Mouse (Mus musculus) midbrain, postnatal 0 days (tissue): ENCODE results near the gene Tns2. TPM values are rescaled to one million over a fixed set of nuclear protein-coding genes. Genes with fewer than 3 reads are reported as not detected.

Source experiments
- ATAC-seq: fragments of 200-750 bp; cut with Nextera tagmentation; 2 replicates; pipeline ENCODE4 v1.8.0; 2017; ENCODE audit warnings: moderate number of reproducible peaks, mild to moderate bottlenecking, moderate TSS enrichment, moderate library complexity; ENCODE audit not compliant: low FRiP score
- DNase-seq: peaks from one replicate; pipeline ENCODE4 v3.0.0-alpha.2; 2015; ENCODE audit warnings: low spot score
- H3K27ac ChIP-seq: fragments of 300-500 bp; sonication (generic); 2 replicates; pipeline ENCODE4 v1.5.1; 2014; ENCODE audit warnings: low read depth, mild to moderate bottlenecking, low read length, mixed read lengths
- H3K27me3 ChIP-seq: fragments of 300-500 bp; sonication (generic); 2 replicates; pipeline ENCODE4 v1.6.1; 2014; ENCODE audit warnings: low read length, control low read depth, mixed read lengths; ENCODE audit not compliant: insufficient read depth
- H3K36me3 ChIP-seq: fragments of 300-500 bp; sonication (generic); 2 replicates; pipeline ENCODE4 v1.6.1; 2014; ENCODE audit warnings: low read length, control low read depth, mixed read lengths; ENCODE audit not compliant: insufficient read depth
- H3K4me1 ChIP-seq: fragments of 300-500 bp; sonication (generic); 2 replicates; pipeline ENCODE4 v1.6.1; 2014; ENCODE audit warnings: mild to moderate bottlenecking, control low read depth, antibody characterized with exemption, low read length, mixed read lengths; ENCODE audit not compliant: insufficient read depth
- H3K4me2 ChIP-seq: fragments of 300-500 bp; sonication (generic); 2 replicates; pipeline ENCODE4 v1.6.1; 2014; ENCODE audit warnings: low read depth, mild to moderate bottlenecking, low read length, mixed read lengths; ENCODE audit not compliant: poor library complexity, severe bottlenecking
- H3K4me3 ChIP-seq: fragments of 300-500 bp; sonication (generic); 2 replicates; pipeline ENCODE4 v1.5.1; 2014; ENCODE audit warnings: low read depth, mild to moderate bottlenecking, low read length, moderate library complexity
- H3K9ac ChIP-seq: fragments of 300-500 bp; sonication (generic); replicated peaks from 2 replicates; pipeline ENCODE4 v1.6.1; 2014; ENCODE audit warnings: mild to moderate bottlenecking, low read length, moderate library complexity, mixed read lengths; ENCODE audit not compliant: poor library complexity, severe bottlenecking
- H3K9me3 ChIP-seq: fragments of 300-500 bp; sonication (generic); 2 replicates; pipeline ENCODE4 v1.6.1; 2016; ENCODE audit warnings: low read length, control low read depth
- CTCF ChIP-seq: IDR thresholded peaks from 2 replicates; pipeline ENCODE4 v1.5.1; 2016; ENCODE audit warnings: antibody characterized with exemption, mild to moderate bottlenecking
- WGBS: fragments of 180-500 bp; shearing (Covaris S2); extraction: QIAGEN DNeasy Blood & Tissue Kit; methylation state at CpG from one replicate; pipeline ENCODE4 v1.1.7; 2014; 5-methylcytosine and 5-hydroxymethylcytosine counted together
- polyA plus RNA-seq: library from polyadenylated mRNA; unstranded; fragments of >200 nt; fragmentation: Nextera tagmentation; extraction: Ambion mirVana; gene quantifications from 2 replicates; pipeline ENCODE4 v1.2.1, GENCODE M21; 2015
- total RNA-seq: library from RNA; depleted of rRNA; stranded (reverse); fragments of >200 nt; gene quantifications from 2 replicates; pipeline ENCODE4 v1.2.3, GENCODE M21; 2014

Gene Tns2
- total and polyA plus RNA-seq, 2 experiments from 2014 or later, result 5.1 to 18.1 TPM

GRCm38 (mm10) chr15:102110271-102110670 is 10.1 kb downstream of the Tns2 start:
- no peak for ATAC-seq
- H3K4me2 ChIP-seq, result no peak overlapping the region
- H3K27me3 ChIP-seq, result no peaks in the 10 kb centered on the region
- DNase-seq, result no peak
- 94% methylated on average over 7 of the region's 7 CpGs for WGBS
- TF ChIP-seq CTCF, result no peak
- no peak overlapping the region for H3K9ac ChIP-seq
- H3K27ac ChIP-seq, result no peak overlapping the region
- H3K9me3 ChIP-seq, result no peaks in the 10 kb centered on the region
- H3K4me3 ChIP-seq, result no peak overlapping the region
- H3K4me1 ChIP-seq, result no peaks in the 10 kb centered on the region; the same call in 1 of the 2 replicates
- H3K36me3 ChIP-seq, result no peaks in the 10 kb centered on the region

GRCm38 (mm10) chr15:102110701-102111494 is 10.7 kb downstream of the Tns2 start:
- Histone ChIP-seq H3K9ac (no peak overlapping the region), H3K9me3 (no peaks in the 10 kb centered on the region), H3K27me3 (no peaks in the 10 kb centered on the region), H3K36me3 (peaks cover 2% of the 10 kb centered on the region; the same call in 1 of the 2 replicates), H3K4me1 (no peaks in the 10 kb centered on the region; the same call in 1 of the 2 replicates), H3K4me2 (no peak overlapping the region), H3K27ac (no peak overlapping the region), H3K4me3 (no peak overlapping the region)
- TF ChIP-seq CTCF, result no peak
- DNase-seq (no peak), ATAC-seq (0 out of 2 replicates have a peak, but pooled peaks have one; percentile 11)
- 75% methylated on average over 29 of the region's 29 CpGs for WGBS

- no peak for ATAC-seq
- no peak for TF ChIP-seq CTCF
- no peak overlapping the region for H3K27ac ChIP-seq
- no peaks in the 10 kb centered on the region for H3K27me3 ChIP-seq
- 81% methylated on average over 11 of the region's 11 CpGs for WGBS
- H3K36me3 ChIP-seq, result peaks cover 3% of the 10 kb centered on the region; the same call in 1 of the 2 replicates
- no peak overlapping the region for H3K4me3 ChIP-seq
- H3K4me1 ChIP-seq, result no peaks in the 10 kb centered on the region; the same call in 1 of the 2 replicates
- DNase-seq, result no peak
- no peak overlapping the region for H3K9ac ChIP-seq
- H3K9me3 ChIP-seq, result no peaks in the 10 kb centered on the region
- H3K4me2 ChIP-seq, result no peak overlapping the region
Measured at GRCm38 (mm10) chr15:102111495-102111829, 11.2 kb downstream of the Tns2 start.

GRCm38 (mm10) chr15:102112181-102112580 is 12.0 kb downstream of the Tns2 start:
- no peak for TF ChIP-seq CTCF
- Histone ChIP-seq H3K27ac (no peak overlapping the region), H3K4me1 (no peaks in the 10 kb centered on the region; the same call in 1 of the 2 replicates), H3K36me3 (peaks cover 10% of the 10 kb centered on the region), H3K4me3 (no peak overlapping the region), H3K27me3 (no peaks in the 10 kb centered on the region), H3K9ac (no peak overlapping the region), H3K4me2 (no peak overlapping the region), H3K9me3 (no peaks in the 10 kb centered on the region)
- WGBS, result 82% methylated on average over 6 of the region's 6 CpGs
- DNase-seq, result no peak
- ATAC-seq, result no peak

- 82% methylated on average over 8 of the region's 8 CpGs for WGBS
- H3K4me2 ChIP-seq, result no peak overlapping the region
- H3K27me3 ChIP-seq, result no peaks in the 10 kb centered on the region
- H3K27ac ChIP-seq, result no peak overlapping the region
- no peaks in the 10 kb centered on the region for H3K9me3 ChIP-seq
- ATAC-seq (no peak), DNase-seq (no peak)
- H3K4me3 ChIP-seq, result no peak overlapping the region
- H3K4me1 ChIP-seq, result no peaks in the 10 kb centered on the region; the same call in 1 of the 2 replicates
- no peak for TF ChIP-seq CTCF
- H3K36me3 ChIP-seq, result peaks cover 16% of the 10 kb centered on the region
- no peak overlapping the region for H3K9ac ChIP-seq
Measured at GRCm38 (mm10) chr15:102112827-102113226, 12.6 kb downstream of the Tns2 start.

- Histone ChIP-seq H3K9ac (no peak overlapping the region), H3K4me2 (no peak overlapping the region), H3K4me1 (no peaks in the 10 kb centered on the region), H3K36me3 (peaks cover 21% of the 10 kb centered on the region), H3K4me3 (no peak overlapping the region), H3K9me3 (no peaks in the 10 kb centered on the region), H3K27ac (no peak overlapping the region), H3K27me3 (no peaks in the 10 kb centered on the region)
- whole genome bisulfite sequencing, result 87% methylated on average over 4 of the region's 4 CpGs
- no peak for TF ChIP-seq CTCF
- ATAC-seq (no peak), DNase-seq (no peak)
Measured at GRCm38 (mm10) chr15:102113674-102114073, 13.5 kb downstream of the Tns2 start.
